Mouse (Mus musculus): Measurements from ENCODE around the gene Adamts17.

The Adamts17 gene

DNA sequence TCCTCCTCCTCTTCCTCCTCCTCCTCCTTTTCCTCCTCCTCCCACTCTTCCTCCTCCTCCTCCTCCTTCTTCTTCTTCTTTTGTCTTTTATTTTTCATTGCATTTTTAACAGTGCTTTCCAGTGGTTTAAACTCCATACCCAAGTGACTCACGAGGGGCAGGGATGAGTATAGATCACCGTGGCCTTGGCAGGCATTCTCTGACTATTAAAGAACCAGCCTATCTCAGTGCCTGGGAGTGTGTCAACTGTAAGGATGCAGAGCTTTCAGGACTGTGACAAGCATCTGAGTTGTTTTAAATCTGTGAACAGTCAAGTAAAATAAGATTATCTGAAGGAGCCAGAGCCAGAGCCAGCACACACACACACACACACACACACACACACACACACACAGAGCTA, 130.7 kb downstream of the Adamts17 start:
- no peak for DNase-seq (ENCODE audit: low spot score in 2 of 2)

DNA sequence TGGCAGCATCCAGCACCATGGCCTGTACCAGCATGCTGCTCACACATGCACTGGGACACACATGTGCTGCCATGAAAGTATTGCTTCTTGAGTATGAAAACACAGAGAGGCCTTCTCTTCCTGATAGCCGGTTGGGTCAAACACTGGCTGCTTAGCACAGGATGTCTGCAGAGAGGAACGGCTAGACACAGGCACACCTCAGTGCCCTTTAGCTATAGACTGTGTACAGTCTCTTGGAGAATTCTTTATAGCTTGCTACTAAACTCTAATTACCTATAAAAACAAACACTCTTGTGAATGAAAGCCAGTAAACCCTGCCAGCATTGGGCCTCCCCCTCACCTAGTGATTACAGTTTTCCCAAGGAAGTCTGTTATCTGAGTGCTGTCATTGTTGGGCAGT, 131.4 kb downstream of the Adamts17 start:
- DNase-seq (ENCODE audit: low spot score in 2 of 2): no peak

GRCm38 (mm10) chr7:66974859-66975258, 135.3 kb downstream of the Adamts17 start:
- no peak for DNase-seq (ENCODE audit: low spot score in 2 of 2)

- no peak for DNase-seq (ENCODE audit: low spot score in 2 of 2)
Observed at GRCm38 (mm10) chr7:66976371-66976770, 136.8 kb downstream of the Adamts17 start.

DNA sequence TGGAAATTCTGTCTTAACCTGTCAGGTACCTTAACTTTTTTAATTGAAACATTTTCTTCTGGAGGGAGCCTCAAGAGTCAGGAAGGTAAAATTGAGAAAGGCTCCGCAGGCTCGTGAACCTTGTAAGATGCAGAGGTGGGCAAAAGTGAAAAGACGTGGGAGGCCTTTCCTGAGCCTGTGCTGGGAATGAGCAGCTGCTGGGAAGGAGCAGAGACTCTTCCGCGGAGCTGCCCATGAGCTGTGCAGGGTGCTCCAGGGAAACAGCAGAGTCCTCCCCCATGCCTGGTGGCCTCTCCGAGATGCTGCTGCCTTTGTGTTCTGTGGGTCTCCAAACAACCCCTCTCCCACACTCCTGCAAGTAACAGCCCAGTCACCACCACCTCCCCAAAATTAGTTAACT, 142.1 kb downstream of the Adamts17 start:
- no peak for DNase-seq (ENCODE audit: low spot score in 2 of 2)

DNA sequence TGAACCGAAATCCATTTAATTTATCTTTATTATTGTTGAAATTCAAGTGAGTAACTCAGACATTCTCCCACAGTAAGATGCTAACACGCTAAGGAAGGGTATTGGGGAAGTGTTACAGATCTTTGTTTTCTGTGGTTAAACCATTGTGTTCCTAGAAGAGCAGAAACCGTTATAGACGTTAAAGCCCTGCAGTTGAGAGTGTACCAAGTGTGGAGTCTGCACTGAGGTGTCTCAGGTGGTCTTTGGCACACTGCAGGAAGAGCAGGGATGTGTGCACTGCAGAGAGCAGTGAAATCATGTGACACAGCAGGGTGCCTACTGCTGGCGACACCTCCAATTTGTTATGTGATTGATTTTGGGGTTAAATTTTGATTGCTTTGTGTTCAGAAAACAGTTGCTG, 142.5 kb downstream of the Adamts17 start:
- DNase-seq (ENCODE audit: low spot score in 2 of 2): no peak

DNA sequence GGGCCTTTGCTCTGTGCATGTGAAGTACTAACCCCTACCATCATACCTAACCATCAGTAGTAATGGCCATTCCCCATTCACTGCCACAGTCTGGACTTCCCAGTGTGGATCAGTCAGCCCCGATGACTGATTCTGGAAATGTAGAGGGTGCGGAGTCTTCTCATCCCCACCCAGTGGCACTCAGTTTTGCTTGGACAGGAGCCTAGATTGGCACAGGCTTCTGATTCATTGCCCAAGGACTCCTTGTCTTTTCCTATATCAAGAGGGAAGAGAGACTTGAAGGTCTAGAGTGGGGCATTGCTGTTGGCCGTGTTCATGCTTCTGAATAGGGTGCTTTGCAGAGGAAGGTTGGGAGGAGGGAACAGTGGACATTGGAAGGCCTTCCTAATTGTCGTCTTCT, 148.1 kb downstream of the Adamts17 start:
- DNase-seq (ENCODE audit: low spot score in 2 of 2): no peak

GRCm38 (mm10) chr7:66988441-66988840, 148.9 kb downstream of the Adamts17 start:
- DNase-seq (ENCODE audit: low spot score in 2 of 2): no peak

- DNase-seq (ENCODE audit: low spot score in 2 of 2): no peak
Observed at GRCm38 (mm10) chr7:66989357-66990045, 150.0 kb downstream of the Adamts17 start.

DNA sequence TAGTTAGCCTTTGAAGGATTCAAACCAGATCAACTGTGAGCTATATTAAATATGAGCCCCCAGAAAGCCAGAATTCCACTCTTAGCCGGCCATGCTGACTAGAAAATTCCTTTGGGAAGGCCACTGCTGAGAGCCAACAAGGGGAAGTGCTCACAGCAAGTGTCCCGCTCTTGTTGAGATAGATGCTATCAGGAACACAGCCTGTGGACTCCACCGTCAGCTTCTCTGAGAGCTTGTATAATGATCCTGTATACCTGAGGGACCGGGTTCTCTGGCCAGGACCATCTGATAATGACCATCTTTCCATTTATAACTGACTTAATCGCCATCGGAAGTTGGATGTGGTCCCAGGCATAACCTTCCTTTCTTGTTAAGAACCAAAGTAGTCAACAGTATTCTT, 159.3 kb downstream of the Adamts17 start:
- DNase-seq (ENCODE audit: low spot score in 2 of 2): peak in 1 of 2 experiments; percentile 15

GRCm38 (mm10) chr7:67003648-67004047, 164.1 kb downstream of the Adamts17 start:
- no peak for DNase-seq (ENCODE audit: low spot score in 2 of 2)

GRCm38 (mm10) chr7:67004220-67004619, 164.7 kb downstream of the Adamts17 start:
- DNase-seq (ENCODE audit: low spot score in 2 of 2): peak in 1 of 2 experiments; percentile 34

GRCm38 (mm10) chr7:67009841-67010240, 170.3 kb downstream of the Adamts17 start:
- peak in 1 of 2 experiments; percentile 16 for DNase-seq (ENCODE audit: low spot score in 2 of 2)

GRCm38 (mm10) chr7:67012011-67012751, 172.6 kb downstream of the Adamts17 start:
- DNase-seq (ENCODE audit: low spot score in 2 of 2): no peak

- DNase-seq (ENCODE audit: low spot score in 2 of 2): no peak
Observed at GRCm38 (mm10) chr7:67013211-67013895, 173.8 kb downstream of the Adamts17 start.

DNA sequence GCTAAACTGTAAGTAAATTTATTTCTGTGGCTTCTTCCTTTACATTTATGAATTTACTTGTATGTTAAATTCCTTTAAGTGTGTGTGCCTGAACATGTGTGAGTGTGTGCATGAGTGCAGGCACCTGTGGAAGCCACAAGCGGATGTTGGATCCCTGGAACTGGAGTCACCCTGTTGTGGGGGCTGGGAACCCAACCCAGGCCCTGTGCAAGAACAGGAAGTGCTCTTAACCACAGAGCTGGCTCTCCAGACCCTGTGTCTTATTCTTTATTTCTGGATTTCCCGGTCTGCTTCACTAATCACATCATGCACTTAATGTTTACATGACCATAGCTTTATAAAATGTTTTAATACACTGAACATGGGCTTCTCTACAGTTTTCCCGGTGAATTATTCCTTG, 180.4 kb downstream of the Adamts17 start:
- no peak for DNase-seq (ENCODE audit: low spot score in 2 of 2)

GRCm38 (mm10) chr7:67026114-67027070, 186.9 kb downstream of the Adamts17 start:
- DNase-seq (ENCODE audit: low spot score in 2 of 2): no peak

DNA sequence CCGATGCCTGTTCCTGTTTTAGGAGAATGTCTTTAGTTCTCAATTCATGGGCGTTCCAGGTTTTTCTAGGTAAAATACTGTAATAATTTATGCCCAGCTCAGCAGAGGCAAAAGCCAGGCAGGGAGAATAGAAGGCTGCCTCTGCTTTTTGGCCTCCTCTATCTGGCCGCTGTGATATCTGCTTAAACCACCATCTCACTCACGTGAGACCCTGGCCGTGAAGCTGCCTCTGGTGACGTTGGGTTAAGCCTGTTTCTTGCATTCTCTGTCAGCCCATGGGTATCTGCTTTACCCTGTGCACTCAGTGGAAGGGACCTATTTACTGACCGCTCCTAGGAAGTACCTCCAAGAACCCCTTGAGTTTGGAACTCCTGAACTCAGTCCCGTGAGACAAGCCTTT, 187.7 kb downstream of the Adamts17 start:
- DNase-seq (ENCODE audit: low spot score in 2 of 2): no peak

DNA sequence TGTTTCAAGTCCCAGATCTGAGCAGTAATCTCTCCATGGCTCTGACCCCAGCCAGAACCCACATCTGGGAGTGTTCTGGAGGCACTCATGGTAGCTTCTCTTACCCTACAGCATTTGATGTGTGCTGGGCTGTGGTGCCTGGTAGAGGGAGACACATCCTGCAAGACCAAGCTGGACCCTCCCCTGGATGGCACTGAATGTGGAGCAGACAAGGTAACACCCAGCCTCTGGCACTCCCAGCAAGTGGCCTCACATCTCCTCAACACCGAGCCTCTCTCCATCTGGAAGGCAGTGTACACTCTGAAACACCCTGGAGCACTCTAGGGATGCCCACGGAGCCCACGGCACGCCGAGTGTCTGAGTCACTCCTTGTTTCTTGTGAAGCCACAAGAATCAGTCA, 188.2 kb downstream of the Adamts17 start:
- DNase-seq (ENCODE audit: low spot score in 2 of 2): peak in 1 of 2 experiments; percentile 46

GRCm38 (mm10) chr7:67028902-67029301, 189.4 kb downstream of the Adamts17 start:
- no peak for DNase-seq (ENCODE audit: low spot score in 2 of 2)

DNA sequence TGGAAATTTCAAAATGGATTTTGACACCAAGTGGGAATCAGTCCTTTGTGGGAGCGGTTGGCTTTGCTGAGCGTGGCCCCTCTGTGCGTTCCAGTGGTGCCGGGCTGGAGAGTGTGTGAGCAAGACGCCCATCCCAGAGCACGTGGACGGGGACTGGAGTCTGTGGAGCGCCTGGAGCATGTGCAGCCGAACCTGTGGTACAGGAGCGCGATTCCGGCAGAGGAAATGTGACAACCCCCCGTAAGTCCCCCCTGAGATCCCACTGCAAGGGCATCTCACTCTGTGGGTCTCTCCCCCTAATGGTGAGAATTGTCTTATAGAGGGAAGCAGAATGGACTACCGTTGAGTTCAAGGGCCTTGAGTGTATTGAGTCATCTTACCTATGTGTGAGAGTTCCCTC, 189.9 kb downstream of the Adamts17 start:
- no peak for DNase-seq (ENCODE audit: low spot score in 2 of 2)

DNA sequence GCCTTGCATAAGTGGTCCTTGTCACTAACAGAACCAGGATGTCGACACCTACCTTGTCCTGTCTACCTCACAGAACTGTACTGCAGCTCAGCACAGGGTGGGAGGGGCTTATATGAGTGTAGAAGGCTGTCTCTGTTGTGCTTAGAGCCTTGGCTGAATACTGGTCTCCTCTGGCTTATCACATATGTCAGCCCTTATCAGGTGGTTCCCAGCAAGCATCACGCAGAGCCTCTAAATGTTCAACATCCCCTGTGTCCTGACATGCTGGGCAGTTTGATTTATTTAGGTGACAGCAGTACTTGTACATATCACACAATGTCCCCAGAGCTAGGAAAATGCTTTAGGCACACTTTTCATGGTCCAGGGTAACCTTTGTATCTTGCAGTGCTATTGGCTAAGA, 191.7 kb downstream of the Adamts17 start:
- DNase-seq (ENCODE audit: low spot score in 2 of 2): no peak
